Mouse (Mus musculus): ENCODE data around the gene Gm14781. TPM values are rescaled to one million over a fixed set of nuclear protein-coding genes. Genes with fewer than 3 reads are reported as not detected.
"Not testable (repeated sequence)": the region's sequence is repeated elsewhere in the genome, so short reads cannot be mapped to it uniquely, and the experiment has no call there.

Gm14781 gene
- total RNA-seq (2021) = not detected
- long read RNA-seq, experiment 1 = 0 reads
- long read RNA-seq, experiment 2 = 0 reads

- not testable (repeated sequence) for DNase-seq (ENCODE audit: low spot score in 2 of 2)
Observed at GRCm38 (mm10) chrX:91631894-91632293, at the start of gene Gm14781. Gene Gm14781 (plus strand): TSS chrX:91632194.

- not testable (repeated sequence) for DNase-seq (ENCODE audit: low spot score in 2 of 2)
Observed at GRCm38 (mm10) chrX:91654964-91655575, 23.1 kb downstream of the Gm14781 start.

Other genes starting within 250 kb of the Gm14781 start
- gene Gm5072, start 239.7 kb upstream of the Gm14781 start, total RNA-seq (2021) = not detected
- gene Gm8914, start 152.1 kb upstream of the Gm14781 start, total RNA-seq (2021) = not detected
- gene 1700084M14Rik, start 56.3 kb upstream of the Gm14781 start, total RNA-seq (2021) = not detected
- gene Mageb5, start 150.8 kb downstream of the Gm14781 start, total RNA-seq (2021) = not detected